In genomic region chr1:62576939-62577590, GRCm38 (mm10) we compare ENCODE assay signal across 15 mouse cellular contexts.
"Had no signal": no experiment of that assay in that cellular context is flagged by ENCODE, and none has a peak within 500 bp of the region (broad histone marks: within the 10 kb centered on the region; RNA-seq: fewer than 3 reads in every experiment).

No protein-coding gene starts in this region.

- H3K27ac ChIP-seq: kidney, postnatal 0 days; limb, embryonic 12.5 days; liver, embryonic 13.5 days; neural tube, embryonic 13.5 days; stomach, embryonic 15.5 days had no signal

- H3K4me3 ChIP-seq: limb, embryonic 12.5 days; liver, embryonic 13.5 days; neural tube, embryonic 13.5 days; stomach, embryonic 15.5 days had no signal

- H3K27me3 ChIP-seq: limb, embryonic 12.5 days; liver, embryonic 13.5 days; neural tube, embryonic 13.5 days; stomach, embryonic 15.5 days had no signal

- H3K4me2 ChIP-seq: limb, embryonic 12.5 days; liver, embryonic 13.5 days; neural tube, embryonic 13.5 days; stomach, embryonic 15.5 days had no signal

- H3K9me3 ChIP-seq: limb, embryonic 12.5 days; liver, embryonic 13.5 days; neural tube, embryonic 13.5 days; stomach, embryonic 15.5 days had no signal

- H3K36me3 ChIP-seq: limb, embryonic 12.5 days; liver, embryonic 13.5 days; neural tube, embryonic 13.5 days; stomach, embryonic 15.5 days had no signal

- ATAC-seq: liver, postnatal 0 days had no signal

- H3K4me1 ChIP-seq: liver, embryonic 13.5 days; neural tube, embryonic 13.5 days; stomach, embryonic 15.5 days had no signal

- DNase-seq: kidney, adult 9 months; kidney, postnatal 36 days; layer of hippocampus, adult 9-11 months; layer of hippocampus, postnatal 36 days; liver; liver, embryonic 13.5 days; liver, postnatal 0 days; retina, postnatal 1 day; right cerebral cortex, postnatal 4 days; thymus, adult 2 months; thymus, postnatal 36 days had no signal

- H3K9ac ChIP-seq: limb, embryonic 12.5 days; liver, embryonic 13.5 days; liver, postnatal 0 days; neural tube, embryonic 13.5 days; stomach, embryonic 15.5 days had no signal
